Mouse (Mus musculus) lung, adult 2 months (tissue): ENCODE results near the gene Clec18a. TPM values are rescaled to one million over a fixed set of nuclear protein-coding genes. Genes with fewer than 3 reads are reported as not detected.

Experiments used
- DNase-seq: peaks from one replicate; pipeline ENCODE4 v3.0.0; 2022
- H3K4me1 ChIP-seq: fragments of 200-500 bp; 2 replicates; pipeline ENCODE4 v1.6.1; 2011; ENCODE audit warnings: low read length; ENCODE audit not compliant: control insufficient read depth, insufficient read depth
- H3K4me3 ChIP-seq: fragments of 200-500 bp; replicated peaks from 2 replicates; pipeline ENCODE3; 2011; ENCODE audit warnings: low read depth, mild to moderate bottlenecking, control low read depth, low read length; ENCODE audit errors: extremely low read depth
- CTCF ChIP-seq: fragments of 200-500 bp; IDR thresholded peaks from 2 replicates; pipeline ENCODE4 v1.5.1; 2011; ENCODE audit warnings: mild to moderate bottlenecking, low read length, control low read depth; ENCODE audit not compliant: insufficient read depth
- POLR2A ChIP-seq: fragments of 200-500 bp; IDR thresholded peaks from 2 replicates; pipeline ENCODE4 v1.6.1; 2011; ENCODE audit warnings: low read depth, mild to moderate bottlenecking, control low read depth, low read length, borderline replicate concordance; ENCODE audit errors: extremely low read depth
- WGBS: fragments of 180-500 bp; shearing (Covaris S2); methylation state at CpG from one replicate; pipeline ENCODE4 v1.1.7; 2018; 5-methylcytosine and 5-hydroxymethylcytosine counted together
- polyA plus RNA-seq: library from polyadenylated mRNA; depleted of rRNA; stranded (reverse); fragments of >200 nt; gene quantifications from 2 replicates; pipeline ENCODE4 v1.2.3, GENCODE M21; 2012

Gene Clec18a
- polyA plus RNA-seq, 1 experiment: 0.07 TPM

DNA sequence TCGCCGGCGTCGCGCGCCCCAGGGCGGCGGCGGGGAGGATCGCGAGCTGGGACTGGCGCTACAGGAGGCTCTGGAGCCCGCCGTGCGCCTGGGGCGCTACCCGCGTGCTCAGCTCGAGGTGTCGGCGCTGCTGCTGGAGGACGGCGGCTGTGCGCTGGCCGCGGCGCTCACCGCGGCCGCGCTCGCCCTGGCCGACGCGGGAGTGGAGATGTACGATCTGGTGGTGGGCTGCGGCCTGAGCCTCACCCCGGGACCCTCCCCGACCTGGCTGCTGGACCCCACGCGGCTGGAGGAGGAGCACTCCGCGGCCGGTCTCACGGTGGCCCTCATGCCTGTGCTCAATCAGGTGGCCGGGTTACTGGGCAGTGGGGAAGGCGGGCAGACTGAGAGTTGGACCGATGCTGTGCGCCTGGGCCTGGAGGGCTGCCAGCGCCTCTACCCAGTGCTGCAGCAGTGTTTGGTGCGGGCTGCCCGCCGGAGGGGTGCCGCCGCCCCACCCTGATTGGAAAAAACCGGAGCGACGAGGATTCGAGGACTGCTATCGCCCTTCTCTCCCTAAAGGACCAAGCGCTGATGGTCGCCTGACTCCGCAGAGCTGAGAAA, 35.4 kb downstream of the Clec18a start:
- DNase-seq: peak; percentile 22
- H3K4me1 ChIP-seq: peaks cover 2% of the 10 kb centered on the region; the same call in 1 of the 2 replicates
- H3K4me3 ChIP-seq: peak overlapping the region; percentile 81
- TF ChIP-seq POLR2A (no peak), CTCF (no peak)
- WGBS: under 1% methylated on average over 63 of the region's 63 CpGs

DNA sequence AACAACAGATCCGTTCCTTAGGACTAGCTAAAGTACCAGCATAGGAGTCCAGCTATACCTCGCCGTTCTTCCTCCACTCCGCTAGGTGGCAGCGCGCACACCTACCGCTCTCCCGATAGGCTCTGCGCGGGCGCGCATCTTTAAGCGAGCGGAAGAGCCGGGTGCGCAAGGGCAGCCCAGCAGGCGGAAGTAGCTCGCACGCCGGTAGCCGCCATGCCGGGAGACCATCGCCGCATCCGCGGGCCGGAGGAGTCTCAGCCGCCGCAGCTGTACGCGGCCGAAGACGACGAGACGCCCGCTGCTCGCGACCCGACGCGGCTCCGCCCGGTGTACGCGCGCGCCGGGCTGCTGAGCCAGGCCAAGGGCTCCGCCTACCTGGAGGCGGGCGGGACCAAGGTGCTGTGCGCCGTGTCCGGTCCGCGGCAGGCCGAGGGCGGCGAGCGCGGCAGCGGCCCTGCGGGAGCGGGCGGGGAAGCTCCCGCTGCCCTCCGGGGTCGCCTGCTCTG, 36.0 kb downstream of the Clec18a start, which contains the start of gene Exosc6:
Gene Exosc6, plus strand, starts transcription at position 182 of the 506 bp plus-strand sequence.
- WGBS: under 1% methylated on average over 68 of the region's 68 CpGs
- no peaks in the 10 kb centered on the region; the same call in 1 of the 2 replicates for H3K4me1 ChIP-seq
- DNase-seq: peak; percentile 91
- peak within 1 kb of the TSS; percentile 81 for H3K4me3 ChIP-seq
- TF ChIP-seq CTCF: peak; percentile 91
- no peak for TF ChIP-seq POLR2A

DNA sequence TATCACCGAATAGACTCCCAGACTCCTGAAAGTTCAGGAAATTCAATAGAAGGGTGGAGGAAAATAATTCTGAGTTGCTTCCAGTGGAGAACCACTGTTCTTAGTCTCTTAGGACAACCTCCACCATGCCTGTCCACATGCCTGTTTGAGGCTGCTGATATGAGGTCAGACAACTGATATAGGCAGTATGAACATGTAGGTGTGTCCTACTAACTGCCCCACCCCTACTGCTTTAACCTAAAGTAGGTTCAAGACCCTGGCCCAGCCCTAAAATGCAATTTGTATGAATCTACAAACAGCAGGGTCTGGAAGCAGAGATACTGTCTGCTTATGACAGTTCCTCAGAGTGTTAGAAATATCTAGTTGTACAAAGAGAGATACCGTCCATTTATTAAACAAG, 36.6 kb downstream of the Clec18a start:
- WGBS: 70% methylated on average over 2 of the region's 2 CpGs
- no peak overlapping the region for H3K4me3 ChIP-seq
- DNase-seq: no peak
- TF ChIP-seq POLR2A (no peak), CTCF (no peak)
- H3K4me1 ChIP-seq: no peaks in the 10 kb centered on the region; the same call in 1 of the 2 replicates

DNA sequence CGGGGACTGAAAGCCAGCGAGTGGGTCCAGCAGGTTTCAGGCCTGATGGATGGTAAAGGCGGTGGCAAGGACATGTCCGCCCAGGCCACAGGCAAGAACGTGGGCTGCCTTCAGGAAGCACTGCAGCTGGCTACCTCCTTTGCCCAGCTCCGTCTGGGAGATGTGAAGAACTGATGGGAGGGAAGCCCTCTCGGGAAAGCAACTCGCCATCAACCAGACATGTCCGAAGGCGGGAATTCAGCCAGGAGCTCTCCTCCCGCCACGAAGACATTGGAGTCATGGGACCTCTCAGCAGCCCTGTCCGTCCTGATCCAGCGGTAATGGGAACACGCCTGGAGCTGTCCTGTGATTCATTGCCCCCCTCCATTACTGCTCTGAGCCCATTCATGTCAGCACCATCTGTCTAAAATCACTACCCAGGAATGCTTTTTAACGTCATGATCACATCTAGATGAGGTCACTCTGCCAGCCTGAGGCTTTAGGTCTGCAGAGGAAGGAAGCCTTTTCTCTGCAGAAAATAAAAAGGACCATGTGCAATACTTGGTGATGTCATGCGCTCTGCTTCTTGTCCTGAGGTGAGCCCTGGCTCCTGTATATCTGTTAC, 37.1 kb downstream of the Clec18a start:
- 85% methylated on average over 17 of the region's 17 CpGs for WGBS
- TF ChIP-seq POLR2A: no peak
- TF ChIP-seq CTCF: no peak
- no peak for DNase-seq
- H3K4me1 ChIP-seq: no peaks in the 10 kb centered on the region; the same call in 1 of the 2 replicates
- H3K4me3 ChIP-seq: no peak overlapping the region

- Histone ChIP-seq H3K4me1 (no peaks in the 10 kb centered on the region; the same call in 1 of the 2 replicates), H3K4me3 (no peak overlapping the region)
- DNase-seq: no peak
- 82% methylated on average over 12 of the region's 12 CpGs for WGBS
- TF ChIP-seq POLR2A (no peak), CTCF (no peak)
These were observed 38.3 kb downstream of the Clec18a start for GRCm38 (mm10) chr8:111053827-111054518.

- H3K4me1 ChIP-seq: no peaks in the 10 kb centered on the region
- TF ChIP-seq POLR2A (no peak), CTCF (no peak)
- no peak overlapping the region for H3K4me3 ChIP-seq
- 96% methylated on average over 7 of the region's 7 CpGs for WGBS
- DNase-seq: no peak
These were observed 43.1 kb downstream of the Clec18a start for GRCm38 (mm10) chr8:111049106-111049505.

DNA sequence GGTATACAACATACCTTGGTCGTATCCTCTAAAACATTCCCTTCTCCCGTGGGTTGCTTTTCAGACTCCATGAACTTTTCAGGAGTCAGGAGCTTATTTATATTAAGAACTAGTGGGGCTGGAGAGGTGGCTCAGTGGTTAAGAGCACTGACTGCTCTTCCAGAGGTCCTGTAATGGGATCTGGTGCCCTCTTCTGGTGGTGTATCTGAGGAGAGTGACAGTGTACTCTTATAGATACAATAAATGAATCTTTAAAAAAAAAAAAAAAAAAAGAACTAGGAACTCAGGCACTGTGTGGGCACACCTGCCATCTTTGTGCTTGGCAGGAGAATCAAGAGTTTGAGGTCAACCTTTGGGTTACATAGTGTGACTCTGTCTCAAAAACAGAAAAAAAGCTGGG, 43.5 kb downstream of the Clec18a start:
- no peak for TF ChIP-seq CTCF
- no peak for TF ChIP-seq POLR2A
- no peak for DNase-seq
- 80% methylated on average over 2 of the region's 2 CpGs for WGBS

DNA sequence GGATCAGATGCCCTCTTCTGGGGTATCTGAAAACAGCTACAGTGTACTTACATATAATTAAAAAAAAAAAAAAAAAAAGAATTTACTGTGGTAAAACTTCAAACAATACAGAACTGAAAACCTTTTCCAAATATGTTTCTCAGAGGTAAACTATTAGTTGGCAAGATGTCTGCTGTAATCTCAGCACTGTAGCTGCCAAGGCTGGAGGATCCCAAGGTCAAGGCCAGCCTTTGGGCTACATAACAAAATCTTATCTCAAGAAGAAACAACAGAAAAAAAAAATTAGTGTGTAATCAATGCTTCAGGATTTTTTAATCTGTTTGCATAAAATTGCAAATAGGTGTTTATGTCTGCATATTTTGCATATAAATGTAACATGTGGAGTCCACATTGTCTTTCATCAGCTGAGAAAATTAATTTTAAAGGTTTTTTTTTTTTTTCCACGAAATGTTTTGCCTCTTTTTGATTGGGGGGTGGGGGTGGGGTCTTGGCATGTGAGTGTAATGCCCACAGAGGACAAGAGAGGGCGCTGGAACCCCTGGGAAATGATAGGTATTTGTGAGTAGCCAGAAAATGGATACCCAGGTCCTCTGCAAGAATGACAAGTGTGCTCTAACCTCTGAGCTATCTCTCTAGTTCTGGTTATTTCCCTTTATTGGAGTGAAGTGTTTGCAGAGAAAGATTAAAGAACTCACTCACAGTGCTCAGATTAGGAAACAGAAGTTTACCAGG, 48.1 kb downstream of the Clec18a start:
- WGBS: 43% methylated on average over 2 of the region's 2 CpGs
- Histone ChIP-seq H3K4me1 (no peaks in the 10 kb centered on the region), H3K4me3 (no peak overlapping the region)
- TF ChIP-seq POLR2A (no peak), CTCF (no peak)
- no peak for DNase-seq

More for the DNA sequence above, 43.5 kb downstream of the Clec18a start:
- Histone ChIP-seq H3K4me3 (no peak overlapping the region), H3K4me1 (no peaks in the 10 kb centered on the region)

- no peak for DNase-seq
- TF ChIP-seq CTCF (no peak), POLR2A (no peak)
- WGBS: 96% methylated on average over 19 of the region's 19 CpGs
- Histone ChIP-seq H3K4me3 (no peak overlapping the region), H3K4me1 (no peaks in the 10 kb centered on the region)
These were observed 49.7 kb downstream of the Clec18a start for GRCm38 (mm10) chr8:111042546-111042945.

DNA sequence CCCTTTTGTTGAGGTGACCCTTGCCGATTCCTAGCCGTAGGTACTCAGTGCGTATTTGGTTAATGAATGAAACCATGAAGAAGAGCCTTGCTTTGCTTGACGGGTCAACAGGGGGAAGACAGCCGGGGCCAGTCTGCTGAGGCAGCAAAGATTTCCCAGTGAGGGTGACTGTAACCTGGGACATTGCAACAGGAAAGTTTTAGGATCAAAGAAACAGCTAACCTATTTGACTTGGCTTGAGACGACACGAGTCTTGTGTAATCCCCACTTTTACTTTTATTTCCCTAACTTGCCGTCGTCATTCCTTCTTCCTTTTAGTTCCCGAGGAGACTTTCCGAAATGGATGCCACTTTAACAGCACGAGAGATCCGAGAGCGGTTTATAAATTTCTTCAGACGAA, 55.6 kb downstream of the Clec18a start:
- no peak for DNase-seq
- peaks cover 3% of the 10 kb centered on the region; the same call in 1 of the 2 replicates for H3K4me1 ChIP-seq
- 88% methylated on average over 15 of the region's 15 CpGs for WGBS
- no peak overlapping the region for H3K4me3 ChIP-seq
- no peak for TF ChIP-seq CTCF
